Mouse (Mus musculus) hindbrain, embryonic 11.5 days (tissue): ENCODE measurements around the gene Naa60. TPM values are rescaled to one million over a fixed set of nuclear protein-coding genes. Genes with fewer than 3 reads are reported as not detected.

Source experiments
- ATAC-seq: fragments of 200-750 bp; cut with Nextera tagmentation; 2 replicates; pipeline ENCODE4 v1.8.0; 2017; ENCODE audit warnings: mild to moderate bottlenecking, moderate TSS enrichment, moderate library complexity; ENCODE audit not compliant: low FRiP score
- DNase-seq: peaks from one replicate; pipeline ENCODE4 v3.0.0-alpha.2; 2015; ENCODE audit warnings: low spot score
- H3K27ac ChIP-seq: fragments of 300-500 bp; sonication (generic); 2 replicates; pipeline ENCODE4 v1.5.1; 2014; ENCODE audit warnings: mild to moderate bottlenecking, low read depth, low read length
- H3K27me3 ChIP-seq: fragments of 300-500 bp; sonication (generic); 2 replicates; pipeline ENCODE4 v1.6.1; 2014; ENCODE audit warnings: mild to moderate bottlenecking, low read length, moderate library complexity, mixed read lengths; ENCODE audit not compliant: control insufficient read depth, insufficient read depth
- H3K36me3 ChIP-seq: fragments of 300-500 bp; sonication (generic); 2 replicates; pipeline ENCODE4 v1.6.1; 2014; ENCODE audit warnings: mild to moderate bottlenecking, low read length, moderate library complexity, mixed read lengths; ENCODE audit not compliant: control insufficient read depth, insufficient read depth
- H3K4me1 ChIP-seq: fragments of 300-500 bp; sonication (generic); replicated peaks from 2 replicates; pipeline ENCODE4 v1.6.1; 2014; ENCODE audit warnings: low read length, mixed read lengths; ENCODE audit not compliant: control insufficient read depth, insufficient read depth
- H3K4me2 ChIP-seq: fragments of 300-500 bp; sonication (generic); replicated peaks from 2 replicates; pipeline ENCODE4 v1.6.1; 2014; ENCODE audit warnings: mild to moderate bottlenecking, low read depth, low read length
- H3K4me3 ChIP-seq: fragments of 300-500 bp; sonication (generic); 2 replicates; pipeline ENCODE4 v1.5.1; 2014; ENCODE audit warnings: low read depth, low read length
- H3K9ac ChIP-seq: fragments of 300-500 bp; sonication (generic); 2 replicates; pipeline ENCODE4 v1.6.1; 2014; ENCODE audit warnings: low read depth, low read length
- H3K9me3 ChIP-seq: fragments of 300-500 bp; sonication (generic); 2 replicates; pipeline ENCODE4 v1.6.1; 2016; ENCODE audit warnings: low read length; ENCODE audit not compliant: control insufficient read depth
- WGBS: fragments of 180-500 bp; shearing (Covaris S2); extraction: QIAGEN DNeasy Blood & Tissue Kit; methylation state at CpG from one replicate; pipeline ENCODE4 v1.1.7; 2014; 5-methylcytosine and 5-hydroxymethylcytosine counted together
- polyA plus RNA-seq: library from polyadenylated mRNA; unstranded; fragments of >200 nt; fragmentation: Nextera tagmentation; extraction: Ambion mirVana; gene quantifications from 2 replicates; pipeline ENCODE4 v1.2.1, GENCODE M21; 2014

Gene Naa60
- polyA plus RNA-seq, 1 experiment from 2014 or later, result 69.6 TPM

DNA sequence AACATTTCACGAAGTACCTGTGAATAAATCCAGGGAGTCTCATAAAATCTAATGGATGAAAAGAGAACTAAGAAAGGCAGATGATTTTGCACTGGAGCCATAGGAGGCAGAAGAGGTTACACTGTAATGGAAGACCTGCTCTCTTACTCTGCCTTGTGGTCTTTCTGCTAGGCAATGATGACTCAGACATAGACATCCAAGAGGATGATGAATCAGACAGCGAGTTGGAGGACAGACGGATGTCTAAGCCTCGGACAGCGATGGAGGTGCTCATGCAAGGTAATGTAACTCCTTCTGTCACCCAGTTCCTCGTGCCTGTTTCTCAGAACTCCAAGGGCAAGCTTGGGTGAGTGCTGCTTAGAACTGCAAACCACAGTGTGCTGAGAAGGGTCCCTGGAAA, 61.4 kb downstream of the Naa60 start:
- Histone ChIP-seq H3K4me2 (no peak overlapping the region), H3K27ac (no peak overlapping the region), H3K9me3 (no peaks in the 10 kb centered on the region), H3K27me3 (no peaks in the 10 kb centered on the region), H3K4me1 (no peaks in the 10 kb centered on the region), H3K36me3 (no peaks in the 10 kb centered on the region; the same call in 1 of the 2 replicates), H3K4me3 (no peak overlapping the region), H3K9ac (no peak overlapping the region)
- ATAC-seq, result no peak
- WGBS, result 97% methylated on average over 6 of the region's 6 CpGs
- no peak for DNase-seq

DNA sequence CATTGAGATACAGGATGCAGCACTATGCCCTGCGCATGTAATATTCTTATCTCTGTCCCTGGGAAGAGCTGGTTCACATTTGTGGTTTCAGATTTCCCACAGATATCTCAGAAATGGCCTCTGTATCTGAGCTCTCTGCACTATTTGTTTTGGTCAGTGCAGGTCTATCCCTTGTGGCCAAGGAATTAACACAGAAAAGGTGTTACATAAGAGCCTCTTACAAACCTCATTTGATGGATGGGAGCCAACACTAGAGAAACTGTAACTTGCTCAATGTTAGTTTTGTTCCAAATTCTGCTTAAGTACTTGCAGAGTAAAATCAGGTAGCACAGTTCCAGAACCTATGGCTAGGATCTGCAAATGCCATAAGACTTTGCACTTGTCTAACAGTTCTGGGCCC, 61.9 kb downstream of the Naa60 start:
- Histone ChIP-seq H3K9me3 (no peaks in the 10 kb centered on the region), H3K27me3 (no peaks in the 10 kb centered on the region), H3K9ac (no peak overlapping the region), H3K4me2 (no peak overlapping the region), H3K36me3 (no peaks in the 10 kb centered on the region; the same call in 1 of the 2 replicates), H3K4me1 (no peaks in the 10 kb centered on the region), H3K4me3 (no peak overlapping the region), H3K27ac (no peak overlapping the region)
- no peak for DNase-seq
- ATAC-seq, result no peak
- WGBS, result 93% methylated on average over 1 of the region's 1 CpGs

DNA sequence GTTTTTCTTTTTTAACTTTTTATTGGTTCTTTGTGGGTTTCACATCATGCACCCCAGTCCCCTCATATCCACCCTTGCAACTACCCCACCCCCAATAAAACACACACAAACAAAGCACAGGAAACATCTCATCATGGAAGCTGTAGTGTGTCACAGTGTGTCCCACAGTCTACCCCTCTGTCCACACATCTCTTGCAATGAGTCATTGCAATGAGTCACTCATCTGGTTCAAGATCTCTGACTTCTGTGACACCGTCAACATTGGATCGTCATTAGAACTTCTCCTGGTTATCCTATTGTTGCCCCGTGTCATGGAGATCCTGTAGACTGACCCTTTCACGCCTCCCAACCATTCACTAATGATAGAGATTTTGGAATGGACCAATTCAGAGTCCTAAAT, 62.5 kb downstream of the Naa60 start:
- no peak for DNase-seq
- H3K9me3 ChIP-seq, result no peaks in the 10 kb centered on the region
- no peak overlapping the region for H3K4me2 ChIP-seq
- H3K9ac ChIP-seq, result no peak overlapping the region
- no peaks in the 10 kb centered on the region for H3K4me1 ChIP-seq
- H3K4me3 ChIP-seq, result no peak overlapping the region
- ATAC-seq, result no peak
- 85% methylated on average over 4 of the region's 4 CpGs for WGBS
- H3K27me3 ChIP-seq, result no peaks in the 10 kb centered on the region
- H3K36me3 ChIP-seq, result no peaks in the 10 kb centered on the region; the same call in 1 of the 2 replicates
- no peak overlapping the region for H3K27ac ChIP-seq

DNA sequence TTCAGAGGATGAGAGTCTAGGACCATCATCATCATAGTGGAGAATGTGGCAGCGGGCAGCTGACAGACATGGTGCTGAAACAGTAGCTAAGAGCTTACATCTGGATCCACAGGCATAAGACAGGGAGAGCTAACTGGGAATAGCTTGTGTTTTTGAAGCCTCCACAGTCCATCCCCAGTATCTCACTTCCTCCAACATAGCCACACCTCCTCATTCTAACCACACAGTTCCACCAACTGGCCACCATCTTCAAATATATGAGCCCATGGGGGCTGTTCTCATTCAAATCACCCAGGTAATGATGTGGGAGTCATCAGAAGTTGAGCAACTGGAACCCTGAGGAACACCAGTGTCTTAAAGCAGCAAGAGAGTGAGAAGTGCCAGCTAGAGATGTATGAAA, 79.0 kb downstream of the Naa60 start:
- Histone ChIP-seq H3K27ac (no peak overlapping the region), H3K4me2 (no peak overlapping the region), H3K36me3 (no peaks in the 10 kb centered on the region), H3K27me3 (no peaks in the 10 kb centered on the region), H3K4me1 (no peaks in the 10 kb centered on the region), H3K9ac (no peak overlapping the region), H3K4me3 (no peak overlapping the region), H3K9me3 (no peaks in the 10 kb centered on the region)
- 88% methylated on average over 1 of the region's 1 CpGs for whole genome bisulfite sequencing
- no peak for ATAC-seq
- no peak for DNase-seq

Other genes starting within 250 kb of the Naa60 start
- gene Mefv, start 154.3 kb upstream of the Naa60 start, polyA plus RNA-seq, result not detected in 2 replicates
- gene Zfp263, start 128.3 kb upstream of the Naa60 start, polyA plus RNA-seq, result 28.9 and 30.5 TPM in 2 replicates
- not detected in 2 replicates for gene Olfr15, start 41.5 kb upstream of the Naa60 start, polyA plus RNA-seq
- gene Zfp174, start 25.1 kb upstream of the Naa60 start, polyA plus RNA-seq, result 0.91 and 1.0 TPM in 2 replicates
- 9.2 and 9.5 TPM in 2 replicates for gene Zfp597, start 12.2 kb downstream of the Naa60 start, polyA plus RNA-seq
- 2.8 and 4.9 TPM in 2 replicates for gene Gm20695, start 12.3 kb downstream of the Naa60 start, polyA plus RNA-seq
- 3.7 and 4.9 TPM in 2 replicates for gene 1700037C18Rik, start 36.3 kb downstream of the Naa60 start, polyA plus RNA-seq
- 25.5 and 27.9 TPM in 2 replicates for gene Cluap1, start 36.4 kb downstream of the Naa60 start, polyA plus RNA-seq
- 0.99 and 1.0 TPM in 2 replicates for gene Nlrc3, start 104.3 kb downstream of the Naa60 start, polyA plus RNA-seq
- gene Slx4, start 131.4 kb downstream of the Naa60 start, polyA plus RNA-seq, result 22.0 and 28.2 TPM in 2 replicates
- 4.9 and 5.3 TPM in 2 replicates for gene Dnase1, start 164.6 kb downstream of the Naa60 start, polyA plus RNA-seq
- 73.3 and 79.4 TPM in 2 replicates for gene Trap1, start 205.5 kb downstream of the Naa60 start, polyA plus RNA-seq